Mouse (Mus musculus) heart, postnatal 10 days (tissue): ENCODE results near the gene Scg3. TPM values are rescaled to one million over a fixed set of nuclear protein-coding genes. Genes with fewer than 3 reads are reported as not detected.

Source experiments
- total RNA-seq, 2 experiments: library from RNA; stranded (reverse); gene quantifications; 2 replicates each; pipeline ENCODE4 v1.2.3; 2021

Gene Scg3
- total RNA-seq, 2 experiments from 2014 or later = 0.32 to 0.86 TPM

Other genes with a start within 250 kb of the Scg3 start
- 10 to 100 TPM; 21.8 to 23.2 TPM for gene Leo1, start 242.5 kb downstream of the Scg3 start, total RNA-seq
- gene Tmod3, start 124.4 kb downstream of the Scg3 start, total RNA-seq = 100 to 1,000 TPM; 112 to 123 TPM
- 1 to 10 TPM; 5.0 to 6.6 TPM for gene Tmod2, start 72.7 kb downstream of the Scg3 start, total RNA-seq
- 10 to 100 TPM in 1 of 2 experiments, 1 to 10 TPM in 1; 9.8 to 11.2 TPM for gene Lysmd2, start 58.3 kb downstream of the Scg3 start, total RNA-seq
- 1 to 10 TPM; 1.9 TPM for gene Bmp5, start 91.3 kb upstream of the Scg3 start, total RNA-seq